Mouse (Mus musculus) left cerebral cortex, adult 2 months (tissue): ENCODE measurements around the gene Cx3cl1. TPM values are rescaled to one million over a fixed set of nuclear protein-coding genes. Genes with fewer than 3 reads are reported as not detected.
A peak's percentile ranks its signal among the peaks of the same experiment; 100 is the strongest.

Source experiments
- DNase-seq, 2 experiments: peaks; one replicate each; pipeline ENCODE4 v3.0.0; 2021 to 2022; ENCODE audit warnings: low spot score in 2 of 2, mixed read lengths in 1 of 2; ENCODE audit errors: extremely low spot score in 1 of 2
- H3K27ac ChIP-seq: fragments of 200-600 bp; 2 replicates; pipeline ENCODE4 v1.8.1; 2022
- H3K4me3 ChIP-seq: fragments of 200-600 bp; 2 replicates; pipeline ENCODE4 v1.8.1; 2022
- CTCF ChIP-seq: fragments of 200-600 bp; IDR thresholded peaks from 2 replicates; pipeline ENCODE4 v1.8.1; 2022; ENCODE audit warnings: antibody characterized with exemption, mild to moderate bottlenecking, moderate library complexity
- intact Hi-C: fragments of 180-260 bp; cut with DNase I; formaldehyde crosslinking; loops from one replicate; pipeline ENCODE4 v1.15.1; 2025
- total RNA-seq, 2 experiments: library from RNA; stranded (reverse); gene quantifications; 2 replicates each; pipeline ENCODE4 v1.2.3; 2021

Gene Cx3cl1
- total RNA-seq, 2 experiments from 2014 or later, result 658 to 661 TPM

DNA sequence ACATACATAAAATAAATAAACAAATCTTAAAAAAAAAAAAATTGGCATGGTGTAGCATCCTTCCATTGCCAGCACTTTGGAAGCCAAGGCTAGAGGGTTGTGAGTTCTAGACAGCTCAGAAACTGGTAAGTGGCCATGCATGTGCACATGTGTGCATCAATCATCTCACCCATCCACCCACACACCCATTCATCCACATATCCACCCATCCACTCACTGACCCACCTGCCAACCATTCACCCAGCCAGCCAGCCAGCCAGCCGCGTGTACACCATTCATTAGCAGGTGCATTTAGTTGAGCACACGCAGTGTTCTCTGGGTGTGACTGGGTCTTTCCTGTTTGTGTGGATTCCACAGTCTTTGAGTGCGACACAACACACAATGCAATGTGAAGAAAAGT lies 34.0 kb downstream of the Cx3cl1 start:
- TF ChIP-seq CTCF, result no peak
- intact Hi-C loops, result no loop called here
- no peak for DNase-seq
- H3K4me3 ChIP-seq, result no peak overlapping the region
- H3K27ac ChIP-seq, result no peak overlapping the region

DNA sequence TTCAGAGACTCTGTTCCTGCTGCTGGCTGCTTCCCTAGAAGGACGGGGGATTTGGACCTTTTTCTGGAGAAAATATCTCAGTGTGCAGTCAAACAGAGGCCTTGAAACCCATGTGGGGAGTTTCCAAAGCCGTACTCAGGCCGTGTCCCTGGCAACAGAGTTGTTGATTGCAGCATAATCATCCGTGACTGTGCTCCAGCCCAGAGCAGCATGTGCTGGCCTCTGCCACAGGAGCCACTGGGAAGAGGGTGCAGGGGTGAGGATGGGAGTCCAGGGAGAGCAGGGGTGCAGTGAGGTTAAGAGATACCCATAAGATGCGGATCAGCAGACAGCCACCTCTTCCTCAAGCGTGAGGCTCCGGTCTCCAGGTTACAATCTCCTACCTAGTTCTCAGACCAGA lies 35.7 kb downstream of the Cx3cl1 start:
- no peak for DNase-seq
- Histone ChIP-seq H3K4me3 (no peak overlapping the region), H3K27ac (no peak overlapping the region)
- no peak for TF ChIP-seq CTCF
- intact Hi-C loops, result no loop called here

DNA sequence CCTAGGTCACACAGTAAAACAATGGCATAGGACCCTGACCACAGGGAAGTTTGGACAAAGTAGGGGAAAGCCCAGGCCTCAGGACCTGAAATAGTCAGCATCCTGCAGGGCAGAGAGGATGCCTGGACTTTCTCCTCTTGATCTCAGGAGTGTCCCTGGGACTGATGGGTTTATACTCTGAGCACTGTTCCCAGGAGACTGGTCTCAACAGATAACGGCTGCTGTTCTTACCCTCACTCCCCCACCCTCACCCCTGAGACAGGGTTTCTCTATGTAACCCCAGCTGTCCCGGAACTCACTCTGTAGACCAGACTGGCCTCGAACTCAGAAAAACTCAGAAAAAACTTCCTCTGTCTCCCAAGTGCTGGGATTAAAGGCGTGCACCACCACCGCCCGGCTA lies 36.6 kb downstream of the Cx3cl1 start:
- intact Hi-C loops, result no loop called here
- DNase-seq, result no peak
- no peak overlapping the region for H3K27ac ChIP-seq
- no peak overlapping the region for H3K4me3 ChIP-seq
- no peak for TF ChIP-seq CTCF

DNA sequence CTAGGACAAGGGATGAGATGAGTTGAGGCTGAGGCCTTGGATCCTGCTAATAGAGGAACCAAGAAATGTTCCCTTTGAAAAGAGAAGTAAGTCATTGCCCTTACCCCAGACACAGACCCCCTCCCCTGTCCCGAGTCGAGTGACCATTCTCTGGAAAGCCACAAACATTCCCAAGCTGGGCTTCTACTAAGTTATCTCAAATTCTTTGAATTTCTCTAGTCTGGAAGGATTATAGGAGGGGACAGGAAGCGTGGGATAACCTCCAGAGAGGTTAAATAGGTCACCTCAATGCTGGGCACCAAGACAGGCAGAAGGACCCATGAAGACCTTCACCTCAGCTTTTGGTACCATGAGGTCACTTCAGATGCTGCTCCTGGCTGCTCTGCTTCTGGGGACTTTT lies 38.3 kb downstream of the Cx3cl1 start, which contains the start of gene Ccl17:
Ccl17 (plus strand) TSS at position 301 of the 400 bp plus-strand sequence.
- TF ChIP-seq CTCF, result no peak
- DNase-seq, result no peak
- intact Hi-C loops, result loop anchor here (5.0 to 10.0 kb wide), 2 partner anchors 208 to 285 kb away; partner anchors contain the start of genes Fam192a and Rspry1
- Histone ChIP-seq H3K4me3 (no peak within 1 kb of the TSS), H3K27ac (peak within 1 kb of the TSS; percentile 58)

DNA sequence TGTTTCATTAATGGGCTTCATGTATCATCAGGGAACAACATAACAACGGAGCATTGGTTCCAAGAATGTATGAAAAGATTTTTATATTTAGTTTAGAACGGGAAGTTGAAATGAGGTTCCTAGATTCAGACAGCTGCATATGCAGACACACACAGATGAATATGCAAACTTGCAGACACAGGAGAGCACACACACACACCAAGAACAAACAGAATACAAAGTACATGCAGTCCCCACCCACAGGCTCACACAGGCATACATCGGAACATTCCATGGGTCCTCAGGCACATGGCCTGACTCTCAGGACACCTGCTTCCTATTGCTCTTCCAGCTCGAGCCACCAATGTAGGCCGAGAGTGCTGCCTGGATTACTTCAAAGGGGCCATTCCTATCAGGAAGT lies 39.0 kb downstream of the Cx3cl1 start:
- no peak for DNase-seq
- intact Hi-C loops, result loop anchor here (5.0 to 10.0 kb wide), 2 partner anchors 209 to 286 kb away; partner anchors contain the start of genes Fam192a and Rspry1

DNA sequence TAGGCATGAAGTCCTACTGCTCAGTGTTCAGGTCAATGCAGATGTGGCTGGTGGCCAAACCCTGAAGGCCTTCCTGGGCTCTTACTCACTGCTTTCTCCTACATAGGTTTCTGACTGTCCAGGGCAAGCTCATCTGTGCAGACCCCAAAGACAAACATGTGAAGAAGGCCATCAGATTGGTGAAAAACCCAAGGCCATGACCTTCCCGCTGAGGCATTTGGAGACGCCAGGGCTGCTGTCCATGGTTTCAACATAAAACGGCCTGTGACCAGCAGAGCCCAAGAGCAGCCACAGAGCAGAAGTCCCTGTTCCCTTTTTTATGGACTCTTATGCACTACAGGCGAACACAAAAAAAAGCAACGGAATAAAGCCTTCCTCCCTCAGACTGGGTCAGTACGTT lies 39.8 kb downstream of the Cx3cl1 start:
- peak overlapping the region; percentile 47 for H3K27ac ChIP-seq
- TF ChIP-seq CTCF, result no peak
- intact Hi-C loops, result loop anchor here (2.0 to 10.0 kb wide), 3 partner anchors 39 to 287 kb away; partner anchors contain the start of genes Cx3cl1, Fam192a and Rspry1
- H3K4me3 ChIP-seq, result no peak overlapping the region
- DNase-seq, result no peak

More for the DNA sequence above, 39.0 kb downstream of the Cx3cl1 start:
- Histone ChIP-seq H3K27ac (peak overlapping the region; percentile 44; the same call in 1 of the 2 replicates), H3K4me3 (no peak overlapping the region)
- TF ChIP-seq CTCF, result no peak

DNA sequence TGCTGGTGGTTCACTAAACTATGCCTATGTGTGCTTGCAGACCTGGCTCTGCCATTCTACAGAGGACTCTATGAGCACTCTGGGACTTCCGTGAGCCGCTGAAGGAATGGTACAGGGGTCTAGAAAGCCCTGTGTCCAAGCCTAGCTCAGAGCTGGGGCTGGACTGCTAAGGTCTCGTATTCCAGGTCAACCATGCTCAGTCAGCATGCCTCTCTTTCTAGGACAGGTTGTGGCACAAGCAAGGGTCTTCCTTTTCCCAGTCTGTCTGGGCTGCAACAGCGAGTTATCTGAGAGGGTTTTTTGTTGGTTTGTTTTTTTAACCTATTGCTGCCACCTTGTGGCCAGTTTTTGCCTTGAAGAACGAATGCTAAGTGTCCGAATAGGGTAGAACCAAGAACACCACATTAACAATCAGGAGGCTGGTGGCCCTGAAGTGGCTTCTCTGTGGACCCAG lies 40.9 kb downstream of the Cx3cl1 start:
- Histone ChIP-seq H3K4me3 (peak overlapping the region; percentile 15; the same call in 1 of the 2 replicates), H3K27ac (peak overlapping the region; percentile 77)
- intact Hi-C loops, result loop anchor here (1.0 to 10.0 kb wide), 4 partner anchors 40 to 288 kb away; partner anchors contain the start of genes Cx3cl1, Fam192a and Rspry1
- TF ChIP-seq CTCF, result peak; percentile 79
- DNase-seq, result peak; percentile 86 to 89

DNA sequence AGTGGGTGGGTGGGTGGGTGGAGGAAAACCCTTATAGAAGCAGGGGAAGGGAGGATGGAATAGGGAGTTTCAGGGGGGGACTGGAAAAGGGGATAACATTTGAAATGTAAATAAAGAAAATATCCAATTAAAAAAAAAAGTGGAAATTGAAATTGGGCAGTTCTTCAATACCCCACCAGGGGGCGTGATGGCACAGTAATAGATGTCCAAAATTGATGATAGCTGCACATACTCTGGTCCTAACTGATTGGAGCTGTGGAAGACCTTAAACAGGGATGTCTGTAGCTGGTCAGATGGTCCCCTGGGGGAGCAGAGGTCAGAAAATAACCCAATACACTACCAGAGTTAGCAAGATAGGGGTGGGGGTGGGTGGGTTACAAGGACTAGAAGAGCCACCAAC lies 42.7 kb downstream of the Cx3cl1 start:
- intact Hi-C loops, result loop anchor here (2.0 to 10.0 kb wide), 3 partner anchors 94 to 290 kb away; partner anchors contain the start of genes Fam192a and Rspry1
- TF ChIP-seq CTCF, result peak; percentile 80
- Histone ChIP-seq H3K27ac (no peak overlapping the region), H3K4me3 (no peak overlapping the region)
- no peak for DNase-seq

DNA sequence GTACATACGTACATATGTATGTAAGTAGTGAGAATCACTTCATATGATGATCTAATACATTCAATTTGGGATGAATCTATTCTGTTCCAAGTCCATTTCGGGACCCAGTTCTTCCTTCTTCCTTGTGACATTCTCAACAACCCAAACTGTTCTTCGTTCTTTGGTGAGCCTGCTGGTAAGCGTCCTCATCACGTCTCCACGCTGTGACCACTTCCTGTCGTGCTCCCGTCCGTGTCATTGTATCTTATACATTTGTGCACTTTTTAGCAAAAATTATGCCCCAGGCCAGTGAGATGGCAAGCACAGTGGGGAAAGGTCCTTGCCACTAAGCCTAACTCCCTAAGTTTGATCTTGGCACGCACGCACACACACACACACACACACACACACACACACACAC lies 46.1 kb downstream of the Cx3cl1 start:
- Histone ChIP-seq H3K4me3 (no peak overlapping the region), H3K27ac (no peak overlapping the region)
- no peak for TF ChIP-seq CTCF
- DNase-seq, result no peak
- intact Hi-C loops, result loop anchor here (10.0 kb wide), 1 partner anchor 293 kb away; no protein-coding TSS in a partner anchor

DNA sequence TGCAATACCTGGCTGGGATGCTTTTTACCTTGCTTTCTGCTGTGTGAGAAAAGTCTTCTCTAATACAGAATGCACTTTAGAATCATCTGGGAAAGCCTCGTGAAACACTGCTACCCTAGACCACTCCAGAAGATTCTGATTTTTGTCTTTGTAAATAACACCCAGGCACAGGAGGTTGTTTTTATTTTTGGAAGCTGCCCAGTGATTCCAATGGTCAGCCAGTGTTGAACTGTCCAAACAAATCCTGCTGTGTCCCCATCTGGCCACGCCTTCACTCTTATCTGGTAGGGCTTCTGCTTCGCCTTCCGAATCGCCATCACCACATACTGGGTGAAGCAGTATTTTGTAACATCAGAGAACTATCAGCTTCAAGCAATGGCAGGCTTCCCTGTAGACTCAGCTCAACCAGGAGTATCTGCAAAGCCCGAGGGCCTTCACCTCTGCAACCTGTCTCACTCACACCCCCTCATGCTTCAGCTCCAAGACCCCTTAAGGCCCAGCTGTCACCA lies 47.9 kb downstream of the Cx3cl1 start:
- H3K27ac ChIP-seq, result no peak overlapping the region
- intact Hi-C loops, result loop anchor here (10.0 kb wide), 1 partner anchor 295 kb away; no protein-coding TSS in a partner anchor
- no peak for DNase-seq
- no peak for TF ChIP-seq CTCF
- H3K4me3 ChIP-seq, result no peak overlapping the region

DNA sequence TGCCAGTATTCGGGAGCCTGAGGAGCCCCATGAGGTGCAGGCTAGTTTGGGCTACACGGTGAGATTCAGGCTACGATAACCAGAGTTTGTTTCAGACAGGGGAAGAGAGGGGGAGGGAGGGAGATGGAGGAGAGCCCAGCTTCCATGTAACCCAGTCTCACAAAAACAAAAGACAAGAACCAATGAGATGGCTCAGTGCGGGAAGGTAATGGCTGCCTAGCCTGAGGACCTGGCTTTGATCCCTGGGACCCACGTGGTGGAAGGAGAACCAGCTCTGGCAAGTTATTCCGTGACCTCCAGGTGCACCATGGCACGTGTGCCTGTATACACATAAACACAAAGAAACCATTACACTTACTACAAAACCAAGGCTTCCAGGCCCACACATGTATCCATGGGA lies 48.7 kb downstream of the Cx3cl1 start:
- intact Hi-C loops, result no loop called here
- DNase-seq, result no peak
- no peak for TF ChIP-seq CTCF
- H3K27ac ChIP-seq, result no peak overlapping the region
- H3K4me3 ChIP-seq, result no peak overlapping the region

DNA sequence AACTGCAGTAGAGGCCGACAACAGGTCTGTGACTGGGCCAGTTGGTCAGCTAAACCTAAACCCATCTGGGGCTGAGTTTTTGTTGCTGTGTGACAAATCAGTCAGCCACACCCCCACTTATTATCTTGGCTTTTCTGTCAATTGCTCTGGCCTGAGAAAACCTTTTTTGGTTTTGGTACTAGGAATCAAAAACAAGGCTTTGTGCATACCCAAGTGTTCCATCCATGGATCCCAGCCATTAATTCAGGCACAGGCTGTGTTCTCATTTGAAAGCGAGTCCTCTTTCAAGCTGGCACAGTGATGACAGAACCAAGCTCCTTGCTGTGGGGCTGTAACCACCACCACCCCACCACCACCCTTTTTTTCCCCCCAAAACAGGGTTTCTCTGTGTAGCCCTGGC lies 49.6 kb downstream of the Cx3cl1 start:
- no peak overlapping the region for H3K27ac ChIP-seq
- no peak overlapping the region for H3K4me3 ChIP-seq
- intact Hi-C loops, result no loop called here
- DNase-seq, result no peak
- TF ChIP-seq CTCF, result no peak
